Mouse (Mus musculus): ENCODE data around the gene Gapdh. TPM values are rescaled to one million over a fixed set of nuclear protein-coding genes. Genes with fewer than 3 reads are reported as not detected.

Gapdh gene
- total RNA-seq (2017): 727 and 879 TPM in 2 replicates

- peak; percentile 27 to 42; a peak in 2 of 4 replicates for ATAC-seq (replicated peaks in 1 of 2; ENCODE audit: insufficient read depth in 1 of 2, low FRiP score in 2 of 2, low TSS enrichment in 1 of 2, low read depth in 1 of 2, poor library complexity in 2 of 2, severe bottlenecking in 2 of 2)
These were observed at the start of gene Gapdh for GRCm38 (mm10) chr6:125166051-125166751. Gene Gapdh, minus strand, starts transcription at chr6:125166467.

- peak; percentile 87 to 92 for ATAC-seq (replicated peaks in 1 of 2; ENCODE audit: insufficient read depth in 1 of 2, low FRiP score in 2 of 2, low TSS enrichment in 1 of 2, low read depth in 1 of 2, poor library complexity in 2 of 2, severe bottlenecking in 2 of 2)
These were observed 49.1 kb upstream of the Gapdh start, which contains the start of gene Vamp1 for GRCm38 (mm10) chr6:125215148-125215954. Gene Vamp1, plus strand, starts transcription at chr6:125215551.

- ATAC-seq (replicated peaks in 1 of 2; ENCODE audit: insufficient read depth in 1 of 2, low FRiP score in 2 of 2, low TSS enrichment in 1 of 2, low read depth in 1 of 2, poor library complexity in 2 of 2, severe bottlenecking in 2 of 2): no peak
These were observed 47.4 kb upstream of the Gapdh start for GRCm38 (mm10) chr6:125213715-125214114.

- no peak for ATAC-seq (replicated peaks in 1 of 2; ENCODE audit: insufficient read depth in 1 of 2, low FRiP score in 2 of 2, low TSS enrichment in 1 of 2, low read depth in 1 of 2, poor library complexity in 2 of 2, severe bottlenecking in 2 of 2)
These were observed 46.9 kb upstream of the Gapdh start for GRCm38 (mm10) chr6:125213129-125213528.

- no peak for ATAC-seq (replicated peaks in 1 of 2; ENCODE audit: insufficient read depth in 1 of 2, low FRiP score in 2 of 2, low TSS enrichment in 1 of 2, low read depth in 1 of 2, poor library complexity in 2 of 2, severe bottlenecking in 2 of 2)
These were observed 46.4 kb upstream of the Gapdh start for GRCm38 (mm10) chr6:125212621-125213020.

- ATAC-seq (replicated peaks in 1 of 2; ENCODE audit: insufficient read depth in 1 of 2, low FRiP score in 2 of 2, low TSS enrichment in 1 of 2, low read depth in 1 of 2, poor library complexity in 2 of 2, severe bottlenecking in 2 of 2): no peak
These were observed 44.2 kb upstream of the Gapdh start for GRCm38 (mm10) chr6:125210436-125210835.

GRCm38 (mm10) chr6:125197166-125197565 is 30.9 kb upstream of the Gapdh start:
- ATAC-seq (replicated peaks in 1 of 2; ENCODE audit: insufficient read depth in 1 of 2, low FRiP score in 2 of 2, low TSS enrichment in 1 of 2, low read depth in 1 of 2, poor library complexity in 2 of 2, severe bottlenecking in 2 of 2): no peak

- no peak for ATAC-seq (replicated peaks in 1 of 2; ENCODE audit: insufficient read depth in 1 of 2, low FRiP score in 2 of 2, low TSS enrichment in 1 of 2, low read depth in 1 of 2, poor library complexity in 2 of 2, severe bottlenecking in 2 of 2)
These were observed 30.0 kb upstream of the Gapdh start for GRCm38 (mm10) chr6:125196301-125196700.

GRCm38 (mm10) chr6:125195541-125196075 is 29.3 kb upstream of the Gapdh start:
- ATAC-seq (replicated peaks in 1 of 2; ENCODE audit: insufficient read depth in 1 of 2, low FRiP score in 2 of 2, low TSS enrichment in 1 of 2, low read depth in 1 of 2, poor library complexity in 2 of 2, severe bottlenecking in 2 of 2): no peak

GRCm38 (mm10) chr6:125193390-125193789 is 27.1 kb upstream of the Gapdh start:
- no peak for ATAC-seq (replicated peaks in 1 of 2; ENCODE audit: insufficient read depth in 1 of 2, low FRiP score in 2 of 2, low TSS enrichment in 1 of 2, low read depth in 1 of 2, poor library complexity in 2 of 2, severe bottlenecking in 2 of 2)

- ATAC-seq (replicated peaks in 1 of 2; ENCODE audit: insufficient read depth in 1 of 2, low FRiP score in 2 of 2, low TSS enrichment in 1 of 2, low read depth in 1 of 2, poor library complexity in 2 of 2, severe bottlenecking in 2 of 2): no peak
These were observed 26.6 kb upstream of the Gapdh start for GRCm38 (mm10) chr6:125192841-125193240.

GRCm38 (mm10) chr6:125192016-125192714 is 25.9 kb upstream of the Gapdh start:
- ATAC-seq (replicated peaks in 1 of 2; ENCODE audit: insufficient read depth in 1 of 2, low FRiP score in 2 of 2, low TSS enrichment in 1 of 2, low read depth in 1 of 2, poor library complexity in 2 of 2, severe bottlenecking in 2 of 2): peak; percentile 76 to 78

- peak; percentile 95 to 96 for ATAC-seq (replicated peaks in 1 of 2; ENCODE audit: insufficient read depth in 1 of 2, low FRiP score in 2 of 2, low TSS enrichment in 1 of 2, low read depth in 1 of 2, poor library complexity in 2 of 2, severe bottlenecking in 2 of 2)
These were observed 25.2 kb upstream of the Gapdh start, which contains the start of the genes Ncapd2 and Mrpl51 for GRCm38 (mm10) chr6:125191332-125192015. Gene Ncapd2, minus strand, starts transcription at chr6:125191701. Gene Mrpl51, plus strand, starts transcription at chr6:125191801.

- ATAC-seq (replicated peaks in 1 of 2; ENCODE audit: insufficient read depth in 1 of 2, low FRiP score in 2 of 2, low TSS enrichment in 1 of 2, low read depth in 1 of 2, poor library complexity in 2 of 2, severe bottlenecking in 2 of 2): no peak
These were observed 24.5 kb upstream of the Gapdh start for GRCm38 (mm10) chr6:125190816-125191215.

GRCm38 (mm10) chr6:125186203-125186602 is 19.9 kb upstream of the Gapdh start:
- no peak for ATAC-seq (replicated peaks in 1 of 2; ENCODE audit: insufficient read depth in 1 of 2, low FRiP score in 2 of 2, low TSS enrichment in 1 of 2, low read depth in 1 of 2, poor library complexity in 2 of 2, severe bottlenecking in 2 of 2)

- no peak for ATAC-seq (replicated peaks in 1 of 2; ENCODE audit: insufficient read depth in 1 of 2, low FRiP score in 2 of 2, low TSS enrichment in 1 of 2, low read depth in 1 of 2, poor library complexity in 2 of 2, severe bottlenecking in 2 of 2)
These were observed 15.9 kb upstream of the Gapdh start for GRCm38 (mm10) chr6:125182133-125182532.

GRCm38 (mm10) chr6:125179601-125180000 is 13.3 kb upstream of the Gapdh start:
- ATAC-seq (replicated peaks in 1 of 2; ENCODE audit: insufficient read depth in 1 of 2, low FRiP score in 2 of 2, low TSS enrichment in 1 of 2, low read depth in 1 of 2, poor library complexity in 2 of 2, severe bottlenecking in 2 of 2): no peak

Measured in hematopoietic stem cell, adult 5-6 weeks (primary cell).